Mouse (Mus musculus): ENCODE measurements around the gene Arl4d. TPM values are rescaled to one million over a fixed set of nuclear protein-coding genes. Genes with fewer than 3 reads are reported as not detected.

Gene Arl4d
- polyA plus RNA-seq, 1 experiment from 2014 or later, result 10.9 TPM

DNA sequence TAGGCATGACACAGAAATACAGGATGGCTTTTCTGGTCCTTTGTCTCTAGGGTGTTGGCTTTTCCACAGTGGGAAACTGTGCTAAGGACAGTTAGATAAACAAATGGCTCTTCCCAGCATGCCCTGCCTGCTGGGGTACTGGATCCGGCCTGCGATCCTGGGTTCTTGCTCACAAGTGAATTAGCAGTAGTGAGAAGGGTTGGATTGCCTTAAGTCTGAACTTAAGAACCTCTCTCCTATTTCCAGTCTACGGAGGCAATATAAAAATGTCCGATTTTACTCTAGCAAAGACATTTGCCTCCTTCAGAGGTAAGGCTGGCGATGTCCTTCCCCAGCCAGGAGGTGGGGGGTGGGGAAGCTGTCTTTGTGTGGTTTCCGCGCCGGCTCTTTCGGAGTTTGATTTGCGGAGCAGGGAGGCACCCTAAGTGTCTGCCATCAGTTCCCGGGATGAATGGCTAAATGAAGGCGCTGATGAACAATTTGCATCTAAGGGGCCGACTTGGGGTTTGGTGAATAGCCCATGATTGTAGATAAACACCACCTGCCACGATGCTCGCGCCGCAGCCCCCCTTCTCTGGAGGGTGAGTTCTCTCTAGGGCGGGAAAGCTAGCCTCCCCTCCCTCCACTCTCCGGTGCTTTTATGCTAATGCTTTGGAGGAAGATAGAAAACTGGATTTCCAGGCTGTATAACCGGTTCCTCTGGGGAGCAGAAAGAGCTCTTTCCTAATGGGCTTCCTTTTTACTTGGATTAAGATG lies 30.7 kb downstream of the Arl4d start:
- peak overlapping the region; percentile 54 for H3K4me3 ChIP-seq
- H3K4me1 ChIP-seq, result peaks cover 35% of the 10 kb centered on the region
- no peaks in the 10 kb centered on the region for H3K36me3 ChIP-seq
- no peaks in the 10 kb centered on the region for H3K9me3 ChIP-seq
- no peaks in the 10 kb centered on the region for H3K27me3 ChIP-seq (ENCODE audit: insufficient read depth, poor library complexity, severe bottlenecking)
- H3K27ac ChIP-seq, result peak overlapping the region; percentile 85
- WGBS, result 3% methylated on average over 20 of the region's 20 CpGs
- no peak for DNase-seq (ENCODE audit: low spot score)

DNA sequence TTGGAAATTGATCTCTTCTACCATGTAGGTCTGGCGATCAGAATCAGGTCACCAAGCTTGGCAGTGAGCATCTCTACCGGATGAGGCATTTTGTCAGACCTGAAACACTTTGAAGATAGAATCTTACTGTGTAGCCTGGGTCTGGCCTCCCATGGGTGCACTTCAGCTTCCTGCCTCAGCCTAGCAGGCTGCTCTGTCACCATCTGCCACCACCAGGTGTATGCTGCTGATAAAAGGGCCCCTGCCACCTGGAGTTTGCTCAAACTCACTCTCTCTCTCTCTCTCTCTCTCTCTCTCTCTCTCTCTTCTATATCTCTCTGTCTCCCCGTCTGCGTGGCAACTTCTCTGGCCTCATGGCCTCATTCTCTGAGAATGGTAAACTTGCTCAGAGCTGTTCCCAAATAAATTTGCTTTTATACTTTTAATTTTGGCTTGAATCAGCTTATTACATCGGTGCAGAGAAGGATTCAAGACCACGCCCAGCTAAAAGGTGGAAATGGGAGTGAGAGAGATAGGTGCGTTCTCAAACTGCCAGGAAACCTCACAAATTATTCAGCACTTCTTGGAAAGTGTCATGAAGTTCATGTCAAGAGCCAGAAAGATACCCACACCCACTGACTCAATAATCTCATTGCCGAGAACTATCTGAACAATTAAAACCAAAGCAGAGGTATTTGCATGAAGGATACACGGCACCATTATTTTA lies 32.0 kb downstream of the Arl4d start:
- 87% methylated on average over 9 of the region's 9 CpGs for WGBS
- H3K27ac ChIP-seq, result peak overlapping the region; percentile 85; the same call in 1 of the 2 replicates

DNA sequence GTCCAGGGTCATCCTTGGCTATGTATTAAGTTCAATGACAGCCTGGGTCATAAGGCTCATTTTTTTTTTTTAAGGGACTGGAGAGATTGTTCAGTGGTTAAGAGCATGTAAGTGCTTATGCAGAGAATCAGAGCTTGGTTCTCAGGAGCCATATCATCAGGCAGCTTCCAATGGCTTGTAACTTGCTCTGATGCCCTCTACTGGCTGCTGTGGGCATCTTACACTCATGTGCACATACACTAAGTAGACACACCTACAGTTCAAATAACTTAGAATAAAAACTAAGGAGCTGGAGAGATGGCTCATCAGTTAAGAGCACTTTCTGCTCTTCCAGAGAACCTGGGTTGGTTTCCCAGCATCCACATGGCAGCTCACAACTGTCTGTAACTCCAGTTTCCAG lies 32.8 kb downstream of the Arl4d start:
- Histone ChIP-seq H3K27ac (no peak overlapping the region), H3K36me3 (no peaks in the 10 kb centered on the region), H3K4me1 (peaks cover 32% of the 10 kb centered on the region), H3K27me3 (ENCODE audit: insufficient read depth, poor library complexity, severe bottlenecking) (no peaks in the 10 kb centered on the region), H3K4me3 (no peak overlapping the region), H3K9me3 (no peaks in the 10 kb centered on the region)
- no peak for DNase-seq (ENCODE audit: low spot score)

More for the DNA sequence above, 32.0 kb downstream of the Arl4d start:
- DNase-seq (ENCODE audit: low spot score), result no peak
- H3K36me3 ChIP-seq, result no peaks in the 10 kb centered on the region
- no peaks in the 10 kb centered on the region for H3K27me3 ChIP-seq (ENCODE audit: insufficient read depth, poor library complexity, severe bottlenecking)
- H3K9me3 ChIP-seq, result no peaks in the 10 kb centered on the region
- no peak overlapping the region for H3K4me3 ChIP-seq
- peaks cover 32% of the 10 kb centered on the region for H3K4me1 ChIP-seq

DNA sequence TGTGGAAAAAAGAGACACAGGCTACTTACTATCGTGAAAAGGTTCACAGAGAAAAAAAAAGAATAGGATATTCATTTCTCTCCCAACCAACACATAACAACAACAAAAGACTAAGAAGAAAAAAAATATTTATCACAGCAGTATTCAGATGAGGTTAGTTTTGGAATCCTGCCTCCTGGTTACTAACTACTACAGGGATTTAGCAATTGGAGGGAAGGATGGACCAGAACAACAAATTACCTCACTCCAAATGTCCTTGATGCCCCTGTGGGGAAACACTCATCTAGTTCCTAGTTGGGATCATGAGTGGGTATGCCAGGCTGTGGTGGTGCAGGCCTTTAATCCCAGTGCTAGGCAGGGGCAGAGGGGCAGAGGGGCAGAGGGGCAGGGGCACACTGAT lies 34.2 kb downstream of the Arl4d start:
- no peak overlapping the region for H3K4me3 ChIP-seq

DNA sequence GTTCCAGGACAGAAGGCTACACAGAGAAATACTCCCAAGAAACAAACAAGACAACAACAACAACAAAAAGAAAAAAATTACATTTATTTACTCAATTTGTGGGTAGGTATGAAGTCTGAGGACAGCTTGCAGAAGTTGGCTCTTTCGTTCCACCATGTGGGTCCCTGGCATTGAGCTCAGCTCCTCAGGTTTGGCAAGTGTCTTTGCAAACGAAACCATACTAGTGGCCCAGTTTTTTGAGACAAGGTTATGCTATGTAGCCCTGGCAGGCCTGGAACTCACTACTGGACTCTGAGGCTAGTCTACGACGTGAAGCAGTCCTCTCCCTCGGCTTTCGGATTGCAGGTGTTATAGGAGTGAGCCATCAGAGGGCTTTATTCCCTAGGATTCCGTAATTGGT lies 34.6 kb downstream of the Arl4d start:
- Histone ChIP-seq H3K9me3 (no peaks in the 10 kb centered on the region), H3K27me3 (ENCODE audit: insufficient read depth, poor library complexity, severe bottlenecking) (no peaks in the 10 kb centered on the region), H3K27ac (0 out of 2 replicates have a peak overlapping the region, but pooled peaks have one; percentile 47), H3K36me3 (no peaks in the 10 kb centered on the region), H3K4me3 (no peak overlapping the region), H3K4me1 (peaks cover 38% of the 10 kb centered on the region)
- DNase-seq (ENCODE audit: low spot score), result no peak
- WGBS, result 52% methylated on average over 7 of the region's 7 CpGs

More for the DNA sequence above, 34.2 kb downstream of the Arl4d start:
- DNase-seq (ENCODE audit: low spot score), result no peak
- Histone ChIP-seq H3K4me1 (peaks cover 39% of the 10 kb centered on the region), H3K27me3 (ENCODE audit: insufficient read depth, poor library complexity, severe bottlenecking) (no peaks in the 10 kb centered on the region), H3K27ac (no peak overlapping the region), H3K9me3 (no peaks in the 10 kb centered on the region), H3K36me3 (no peaks in the 10 kb centered on the region)
- 74% methylated on average over 1 of the region's 1 CpGs for WGBS

DNA sequence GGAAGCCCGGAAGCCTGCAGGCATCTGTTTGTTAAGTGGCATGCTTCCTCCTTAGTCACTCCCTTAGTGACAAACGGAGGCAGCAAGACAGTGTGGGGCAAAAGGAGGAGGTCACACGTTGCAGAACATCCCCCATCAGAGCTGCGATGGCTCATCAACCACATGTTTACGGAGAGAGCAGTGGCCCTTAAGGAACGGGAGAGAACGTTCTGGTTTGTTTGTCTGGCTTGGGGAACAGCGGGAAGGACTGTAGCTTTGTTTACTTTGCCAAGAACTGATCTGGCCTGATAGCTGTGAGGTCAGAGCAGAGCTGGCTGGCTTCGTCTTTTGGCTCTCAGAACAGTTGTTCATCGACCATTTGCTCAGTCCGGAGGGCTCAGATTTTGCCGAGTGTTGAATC lies 35.1 kb downstream of the Arl4d start:
- H3K36me3 ChIP-seq, result no peaks in the 10 kb centered on the region
- peak overlapping the region; percentile 47; the same call in 1 of the 2 replicates for H3K27ac ChIP-seq
- DNase-seq (ENCODE audit: low spot score), result no peak

DNA sequence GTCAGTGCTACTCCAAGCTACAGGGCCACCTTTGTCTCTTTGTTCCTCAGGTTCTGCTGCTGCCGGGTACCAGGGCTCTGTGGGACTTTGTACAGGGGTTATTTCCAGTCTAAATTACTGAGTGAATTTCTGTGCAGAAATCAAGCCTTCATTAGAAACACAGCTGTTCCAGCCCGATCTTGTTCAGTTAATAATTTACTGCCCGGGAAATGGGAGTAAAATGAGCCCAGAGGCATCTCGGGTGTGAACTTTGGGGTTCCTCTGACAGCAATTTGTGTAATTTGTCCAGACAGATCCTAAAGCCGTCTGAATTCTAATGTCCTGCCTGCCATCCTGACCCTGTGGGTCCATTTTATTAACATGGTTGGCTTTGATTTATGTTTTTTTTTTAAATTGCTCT lies 38.7 kb downstream of the Arl4d start:
- WGBS, result 72% methylated on average over 5 of the region's 5 CpGs
- DNase-seq (ENCODE audit: low spot score), result no peak
- Histone ChIP-seq H3K36me3 (no peaks in the 10 kb centered on the region), H3K4me1 (peaks cover 26% of the 10 kb centered on the region), H3K9me3 (no peaks in the 10 kb centered on the region), H3K27me3 (ENCODE audit: insufficient read depth, poor library complexity, severe bottlenecking) (no peaks in the 10 kb centered on the region), H3K4me3 (no peak overlapping the region), H3K27ac (no peak overlapping the region)

More for the DNA sequence above, 35.1 kb downstream of the Arl4d start:
- peaks cover 34% of the 10 kb centered on the region for H3K4me1 ChIP-seq
- no peaks in the 10 kb centered on the region for H3K9me3 ChIP-seq
- H3K4me3 ChIP-seq, result no peak overlapping the region
- H3K27me3 ChIP-seq (ENCODE audit: insufficient read depth, poor library complexity, severe bottlenecking), result no peaks in the 10 kb centered on the region
- WGBS, result 18% methylated on average over 12 of the region's 12 CpGs

DNA sequence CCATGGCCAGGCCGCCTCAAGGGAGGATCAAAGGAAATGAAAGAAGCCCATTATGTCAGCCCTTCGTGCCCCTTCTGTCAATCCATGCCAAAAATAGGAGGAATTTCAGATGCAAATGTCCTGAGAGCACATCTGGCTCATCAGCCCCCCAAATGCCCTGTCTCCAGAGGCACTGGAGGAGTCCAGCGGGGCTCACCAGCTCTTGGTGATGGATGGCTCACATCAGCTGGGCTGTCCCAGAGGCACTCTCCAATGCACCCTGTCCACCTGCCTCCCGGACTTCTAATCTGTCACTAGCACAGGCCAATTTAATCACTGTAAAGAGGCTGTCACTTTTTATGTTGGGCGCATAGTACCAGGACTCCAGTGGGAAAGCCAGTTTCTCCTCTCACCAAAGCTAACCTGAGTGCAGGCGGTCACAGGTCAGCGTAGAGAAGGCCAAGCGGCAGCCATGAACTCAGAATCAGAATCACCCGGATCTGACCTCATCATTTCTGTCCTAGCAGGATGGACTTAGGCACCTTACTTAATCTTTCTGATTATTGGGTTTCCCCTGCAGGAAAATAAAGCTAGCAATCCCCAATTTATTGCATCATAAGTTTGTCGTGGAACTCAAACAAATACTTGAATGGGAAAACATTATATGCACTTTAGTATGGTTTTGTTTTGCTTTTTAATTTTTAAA lies 41.6 kb downstream of the Arl4d start:
- no peak for DNase-seq (ENCODE audit: low spot score)
- peaks cover 18% of the 10 kb centered on the region for H3K4me1 ChIP-seq
- H3K4me3 ChIP-seq, result no peak overlapping the region
- H3K27ac ChIP-seq, result no peak overlapping the region
- H3K36me3 ChIP-seq, result no peaks in the 10 kb centered on the region
- no peaks in the 10 kb centered on the region for H3K27me3 ChIP-seq (ENCODE audit: insufficient read depth, poor library complexity, severe bottlenecking)
- no peaks in the 10 kb centered on the region for H3K9me3 ChIP-seq
- 74% methylated on average over 10 of the region's 10 CpGs for WGBS

DNA sequence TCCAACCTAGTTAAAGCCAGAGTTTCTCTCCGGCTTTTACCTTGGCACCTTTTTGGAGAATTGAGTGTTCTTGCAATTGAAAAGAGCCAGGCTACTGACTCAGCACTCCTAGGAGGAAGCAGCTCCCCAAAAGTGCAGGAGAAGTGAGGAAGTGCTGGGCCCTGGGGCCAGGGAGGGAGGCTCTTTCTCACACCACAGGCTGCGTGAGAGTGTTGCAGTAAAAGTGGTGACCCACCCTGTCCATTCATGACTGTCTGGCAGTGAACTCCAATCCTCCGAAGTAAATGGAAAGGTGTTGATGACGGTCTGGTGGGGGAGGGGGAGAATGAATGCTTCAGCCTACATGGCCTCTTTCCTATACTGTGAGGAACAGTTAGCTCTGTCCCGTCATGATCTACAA lies 43.1 kb downstream of the Arl4d start:
- H3K4me1 ChIP-seq, result peaks cover 16% of the 10 kb centered on the region
- no peak overlapping the region for H3K27ac ChIP-seq
- WGBS, result 34% methylated on average over 5 of the region's 5 CpGs

DNA sequence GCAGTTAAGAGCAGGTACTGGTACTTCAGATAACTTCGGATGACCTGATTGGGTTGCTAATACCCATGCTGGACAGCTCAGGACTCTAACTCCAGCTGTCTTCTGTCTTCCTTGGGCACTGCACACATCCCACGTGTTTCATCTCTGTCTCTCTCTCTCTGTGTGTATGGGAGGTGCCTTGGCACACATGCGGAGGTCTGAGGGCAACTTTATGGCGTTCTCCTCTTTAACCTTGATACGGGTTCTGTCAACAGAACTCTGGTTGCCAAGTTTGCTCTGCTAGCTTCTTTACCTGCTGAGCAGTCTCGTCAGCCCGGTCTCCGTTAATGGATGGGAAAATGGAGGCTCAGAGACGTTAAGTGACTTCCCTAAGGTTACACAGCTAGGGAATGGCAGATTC lies 47.5 kb downstream of the Arl4d start:
- 75% methylated on average over 9 of the region's 9 CpGs for WGBS
- Histone ChIP-seq H3K4me1 (peaks cover 13% of the 10 kb centered on the region), H3K36me3 (no peaks in the 10 kb centered on the region), H3K4me3 (no peak overlapping the region), H3K27me3 (ENCODE audit: insufficient read depth, poor library complexity, severe bottlenecking) (no peaks in the 10 kb centered on the region), H3K27ac (no peak overlapping the region), H3K9me3 (no peaks in the 10 kb centered on the region)
- no peak for DNase-seq (ENCODE audit: low spot score)

More for the DNA sequence above, 43.1 kb downstream of the Arl4d start:
- H3K27me3 ChIP-seq (ENCODE audit: insufficient read depth, poor library complexity, severe bottlenecking), result no peaks in the 10 kb centered on the region
- no peak for DNase-seq (ENCODE audit: low spot score)
- no peak overlapping the region for H3K4me3 ChIP-seq
- H3K36me3 ChIP-seq, result no peaks in the 10 kb centered on the region
- no peaks in the 10 kb centered on the region for H3K9me3 ChIP-seq

DNA sequence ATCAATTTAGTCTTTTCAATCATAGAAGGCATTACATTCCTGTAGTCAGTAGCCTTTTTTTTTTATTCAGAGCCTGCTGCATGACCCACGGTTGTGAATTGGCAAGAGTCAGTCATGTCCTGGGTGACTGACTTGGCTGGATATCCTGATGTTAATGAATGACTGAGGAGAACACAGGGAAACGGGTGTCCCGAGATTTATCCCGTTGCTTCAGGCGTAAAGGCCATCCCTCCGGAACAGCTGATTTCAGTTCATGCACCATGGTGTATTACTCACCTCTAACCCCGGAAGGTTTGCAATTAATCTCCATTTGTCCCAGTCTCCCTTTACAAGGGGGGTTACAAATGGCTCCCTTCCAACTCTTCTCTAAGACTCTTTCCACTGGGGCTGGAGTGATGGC lies 48.7 kb downstream of the Arl4d start:
- Histone ChIP-seq H3K4me3 (no peak overlapping the region), H3K27me3 (ENCODE audit: insufficient read depth, poor library complexity, severe bottlenecking) (no peaks in the 10 kb centered on the region), H3K9me3 (no peaks in the 10 kb centered on the region), H3K27ac (no peak overlapping the region), H3K36me3 (no peaks in the 10 kb centered on the region), H3K4me1 (peaks cover 12% of the 10 kb centered on the region)
- 77% methylated on average over 7 of the region's 7 CpGs for WGBS
- DNase-seq (ENCODE audit: low spot score), result no peak

Measured in heart, embryonic 10.5 days (tissue).